Mouse (Mus musculus) kidney, adult 8-10 months (tissue): Measurements from ENCODE around the gene Pkd1.
A peak's percentile ranks its signal among the peaks of the same experiment; 100 is the strongest.

Source experiments
- DNase-seq, 2 experiments: peaks; one replicate each; pipeline ENCODE4 v3.0.0; 2022

Gene Pkd1

GRCm38 (mm10) chr17:24645916-24646315 lies 96.3 kb downstream of the Pkd1 start:
- peak in 1 of 2 experiments; percentile 65 for DNase-seq
